Mouse (Mus musculus) lung, adult 2 months (tissue): Measurements from ENCODE around the gene Grin2a.

Experiments
- CTCF ChIP-seq: fragments of 200-500 bp; IDR thresholded peaks from 2 replicates; pipeline ENCODE4 v1.5.1; 2011; ENCODE audit warnings: mild to moderate bottlenecking, low read length, control low read depth; ENCODE audit not compliant: insufficient read depth
- POLR2A ChIP-seq: fragments of 200-500 bp; IDR thresholded peaks from 2 replicates; pipeline ENCODE4 v1.6.1; 2011; ENCODE audit warnings: low read depth, mild to moderate bottlenecking, control low read depth, low read length, borderline replicate concordance; ENCODE audit errors: extremely low read depth

- TF ChIP-seq CTCF: no peak
- TF ChIP-seq POLR2A: no peak
These were observed 245.7 kb downstream of the Grin2a start for GRCm38 (mm10) chr16:9749661-9750060.
